Mouse (Mus musculus): ENCODE results near the gene Lsm4. TPM values are rescaled to one million over a fixed set of nuclear protein-coding genes. Genes with fewer than 3 reads are reported as not detected.

The Lsm4 gene
- 257 and 405 TPM in 2 replicates for polyA plus RNA-seq (2012; ENCODE audit: low replicate concordance)

GRCm38 (mm10) chr8:70673079-70673856, at the start of gene Lsm4:
Gene Lsm4 (plus strand): TSS chr8:70673248.

GRCm38 (mm10) chr8:70632346-70632892, 40.6 kb upstream of the Lsm4 start, which contains the start of gene Gdf15:
Gene Gdf15 (minus strand): TSS chr8:70632456.

GRCm38 (mm10) chr8:70660273-70660725, 12.7 kb upstream of the Lsm4 start, which contains the start of gene Pgpep1:
Gene Pgpep1 (minus strand): TSS chr8:70660388.

GRCm38 (mm10) chr8:70698310-70699109, 25.5 kb downstream of the Lsm4 start, which contains the start of gene Jund:
Gene Jund (plus strand): TSS chr8:70698949.

GRCm38 (mm10) chr8:70703287-70703686, 30.2 kb downstream of the Lsm4 start, which contains the start of gene Iqcn:
Gene Iqcn (plus strand): TSS chr8:70703457.

GRCm38 (mm10) chr8:70718297-70718696, 45.2 kb downstream of the Lsm4 start, which contains the start of gene Gm3336:
Gene Gm3336 (plus strand): TSS chr8:70718543.

GRCm38 (mm10) chr8:70723486-70724210, 50.6 kb downstream of the Lsm4 start, which contains the start of gene Pde4c:
Gene Pde4c (plus strand): TSS chr8:70723720.

Other genes with a start within 250 kb of the Lsm4 start
- 23.0 and 38.0 TPM in 2 replicates for gene Crtc1, start 233.7 kb upstream of the Lsm4 start, polyA plus RNA-seq (2012; ENCODE audit: low replicate concordance)
- 7.5 and 7.9 TPM in 2 replicates for gene Klhl26, start 196.3 kb upstream of the Lsm4 start, polyA plus RNA-seq (2012; ENCODE audit: low replicate concordance)
- 0.34 TPM in 1 of 2 replicates, not detected in the other for gene Tmem59l, start 185.9 kb upstream of the Lsm4 start, polyA plus RNA-seq (2012; ENCODE audit: low replicate concordance)
- 0.13 and 0.34 TPM in 2 replicates for gene Crlf1, start 180.1 kb upstream of the Lsm4 start, polyA plus RNA-seq (2012; ENCODE audit: low replicate concordance)
- gene Rex1bd, start 166.5 kb upstream of the Lsm4 start, polyA plus RNA-seq (2012; ENCODE audit: low replicate concordance) = 130 and 215 TPM in 2 replicates
- 756 and 1,789 TPM in 2 replicates for gene Uba52, start 162.4 kb upstream of the Lsm4 start, polyA plus RNA-seq (2012; ENCODE audit: low replicate concordance)
- gene Fkbp8, start 145.5 kb upstream of the Lsm4 start, polyA plus RNA-seq (2012; ENCODE audit: low replicate concordance) = 658 and 1,767 TPM in 2 replicates
- gene Kxd1, start 145.3 kb upstream of the Lsm4 start, polyA plus RNA-seq (2012; ENCODE audit: low replicate concordance) = 25.8 and 38.2 TPM in 2 replicates
- gene Ell, start 133.8 kb upstream of the Lsm4 start, polyA plus RNA-seq (2012; ENCODE audit: low replicate concordance) = 46.8 and 56.3 TPM in 2 replicates
- gene Isyna1, start 78.9 kb upstream of the Lsm4 start, polyA plus RNA-seq (2012; ENCODE audit: low replicate concordance) = 123 and 176 TPM in 2 replicates
- gene Ssbp4, start 64.4 kb upstream of the Lsm4 start, polyA plus RNA-seq (2012; ENCODE audit: low replicate concordance) = 364 and 1,497 TPM in 2 replicates
- gene Lrrc25, start 57.1 kb upstream of the Lsm4 start, polyA plus RNA-seq (2012; ENCODE audit: low replicate concordance) = 40.3 and 51.0 TPM in 2 replicates
- 0.58 and 1.2 TPM in 2 replicates for gene Gdf15, start 40.8 kb upstream of the Lsm4 start, polyA plus RNA-seq (2012; ENCODE audit: low replicate concordance)
- gene Pgpep1, start 12.9 kb upstream of the Lsm4 start, polyA plus RNA-seq (2012; ENCODE audit: low replicate concordance) = 3.4 and 3.7 TPM in 2 replicates
- 801 and 2,923 TPM in 2 replicates for gene Jund, start 25.7 kb downstream of the Lsm4 start, polyA plus RNA-seq (2012; ENCODE audit: low replicate concordance)
- gene Iqcn, start 30.2 kb downstream of the Lsm4 start, polyA plus RNA-seq (2012; ENCODE audit: low replicate concordance) = 0.03 TPM in 1 of 2 replicates, not detected in the other
- 0.20 TPM in 1 of 2 replicates, not detected in the other for gene Gm3336, start 45.3 kb downstream of the Lsm4 start, polyA plus RNA-seq (2012; ENCODE audit: low replicate concordance)
- 8.2 and 8.4 TPM in 2 replicates for gene Pde4c, start 50.5 kb downstream of the Lsm4 start, polyA plus RNA-seq (2012; ENCODE audit: low replicate concordance)
- 23.3 and 50.9 TPM in 2 replicates for gene Rab3a, start 81.4 kb downstream of the Lsm4 start, polyA plus RNA-seq (2012; ENCODE audit: low replicate concordance)
- 67.8 and 94.2 TPM in 2 replicates for gene Mpv17l2, start 87.7 kb downstream of the Lsm4 start, polyA plus RNA-seq (2012; ENCODE audit: low replicate concordance)
- 55.0 and 106 TPM in 2 replicates for gene Pik3r2, start 103.5 kb downstream of the Lsm4 start, polyA plus RNA-seq (2012; ENCODE audit: low replicate concordance)
- gene Mast3, start 131.8 kb downstream of the Lsm4 start, polyA plus RNA-seq (2012; ENCODE audit: low replicate concordance) = 424 and 1,050 TPM in 2 replicates
- 4.7 and 10.2 TPM in 2 replicates for gene Il12rb1, start 135.2 kb downstream of the Lsm4 start, polyA plus RNA-seq (2012; ENCODE audit: low replicate concordance)
- 68.9 and 169 TPM in 2 replicates for gene Arrdc2, start 166.5 kb downstream of the Lsm4 start, polyA plus RNA-seq (2012; ENCODE audit: low replicate concordance)
- 0.33 and 0.61 TPM in 2 replicates for gene Kcnn1, start 190.0 kb downstream of the Lsm4 start, polyA plus RNA-seq (2012; ENCODE audit: low replicate concordance)
- gene Ccdc124, start 200.7 kb downstream of the Lsm4 start, polyA plus RNA-seq (2012; ENCODE audit: low replicate concordance) = 116 and 130 TPM in 2 replicates
- gene Slc5a5, start 219.5 kb downstream of the Lsm4 start, polyA plus RNA-seq (2012; ENCODE audit: low replicate concordance) = 0.16 and 0.54 TPM in 2 replicates
- 1,142 and 8,485 TPM in 2 replicates for gene Rpl18a, start 224.2 kb downstream of the Lsm4 start, polyA plus RNA-seq (2012; ENCODE audit: low replicate concordance)
- 86.1 and 126 TPM in 2 replicates for gene Map1s, start 232.7 kb downstream of the Lsm4 start, polyA plus RNA-seq (2012; ENCODE audit: low replicate concordance)